Mouse (Mus musculus): ENCODE measurements around the gene Zcwpw1.

DNA sequence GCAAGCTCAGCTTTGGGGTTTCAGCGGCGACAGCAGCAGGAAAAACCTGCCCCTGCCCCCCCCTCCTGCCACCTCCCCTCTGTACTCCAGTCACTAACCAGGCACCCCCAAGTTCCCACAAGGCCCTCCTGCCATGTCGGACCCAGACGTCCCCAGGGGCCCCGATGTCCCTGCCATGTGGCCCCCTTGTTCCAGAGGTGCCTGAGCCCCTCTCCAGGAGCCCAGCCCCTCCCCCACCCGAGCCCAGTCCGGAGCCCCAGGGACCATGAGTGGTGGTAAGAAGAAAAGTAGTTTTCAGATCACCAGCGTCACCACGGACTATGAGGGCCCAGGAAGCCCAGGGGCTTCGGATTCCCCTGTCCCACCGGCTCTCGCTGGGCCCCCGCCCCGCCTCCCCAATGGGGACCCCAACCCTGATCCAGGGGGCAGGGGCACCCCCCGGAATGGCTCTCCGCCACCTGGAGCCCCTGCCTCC, 40.7 kb upstream of the Zcwpw1 start:
- TF ChIP-seq CTCF (IDR thresholded peaks at IDR 0.05 in 2 of 3, conservative IDR thresholded peaks at IDR 0.05 in 1 of 3; ENCODE audit: control insufficient read depth in 1 of 3, insufficient read depth in 1 of 3, low read depth in 2 of 3, low read length in 3 of 3, poor library complexity in 1 of 3, severe bottlenecking in 1 of 3) (no peak), USF1 (IDR thresholded peaks at IDR 0.05; ENCODE audit: low read depth, low read length) (no peak), ETS1 (IDR thresholded peaks at IDR 0.05; ENCODE audit: low read depth, low read length) (no peak), SMC3 (IDR thresholded peaks at IDR 0.05; ENCODE audit: low read depth, low read length) (no peak), ZMIZ1 (IDR thresholded peaks at IDR 0.05; ENCODE audit: low read depth, low read length) (no peak), JUND (IDR thresholded peaks at IDR 0.05; ENCODE audit: low read depth, low read length) (no peak), RAD21 (IDR thresholded peaks at IDR 0.05; ENCODE audit: low read depth, low read length) (no peak), TAL1 (IDR thresholded peaks at IDR 0.05; ENCODE audit: low read length) (no peak)
